Mouse (Mus musculus): ENCODE data around the gene Adprh.
"Not testable (repeated sequence)": the region's sequence is repeated elsewhere in the genome, so short reads cannot be mapped to it uniquely, and the experiment has no call there.

The Adprh gene

DNA sequence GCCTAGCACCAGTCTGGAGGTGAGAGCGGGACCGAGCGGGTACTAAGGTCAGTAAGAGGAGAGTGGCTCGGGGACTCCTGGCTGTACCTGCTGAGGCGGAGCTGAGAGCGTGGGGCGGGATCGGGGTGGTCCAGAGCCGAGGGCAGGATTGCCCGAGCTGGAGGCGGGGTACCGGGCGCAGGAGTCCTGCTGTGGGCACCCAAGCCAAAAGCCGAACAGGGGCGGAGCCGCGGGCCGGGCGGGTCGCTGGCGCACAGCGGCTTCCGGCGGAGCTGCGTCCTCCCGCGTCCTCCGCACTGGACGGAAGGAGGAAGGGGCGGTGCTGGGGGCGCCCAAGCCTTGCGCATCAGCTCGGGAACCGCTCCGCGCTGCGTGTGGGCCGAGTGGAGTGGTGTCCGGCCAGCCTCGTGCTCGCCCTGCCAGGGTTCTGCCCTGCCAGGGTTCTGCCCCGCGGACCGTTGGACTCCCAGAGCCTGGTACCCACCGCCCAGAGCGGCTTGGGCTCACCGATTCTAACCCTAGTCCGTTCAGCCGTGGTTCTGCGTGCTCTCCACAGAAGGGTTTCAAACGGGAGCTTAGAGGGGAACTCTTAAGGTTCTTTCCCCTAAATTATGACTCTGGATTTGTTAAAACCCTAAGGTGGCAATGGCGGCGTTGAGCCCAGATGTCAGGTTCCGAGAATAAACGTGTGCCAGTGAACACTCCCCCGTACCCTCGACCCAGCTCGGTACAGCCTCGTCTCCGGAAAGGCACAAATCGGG is at the start of gene Adprh:
Gene Adprh, minus strand, starts transcription at position 262 of the 761 bp plus-strand sequence.
- peak; percentile 89 for DNase-seq (ENCODE audit: low read depth, low spot score)

GRCm38 (mm10) chr16:38496604-38497140 is 44.2 kb upstream of the Adprh start:
- no peak for DNase-seq (ENCODE audit: low read depth, low spot score)

GRCm38 (mm10) chr16:38493890-38494289 is 41.4 kb upstream of the Adprh start:
- DNase-seq (ENCODE audit: low read depth, low spot score), result no peak

DNA sequence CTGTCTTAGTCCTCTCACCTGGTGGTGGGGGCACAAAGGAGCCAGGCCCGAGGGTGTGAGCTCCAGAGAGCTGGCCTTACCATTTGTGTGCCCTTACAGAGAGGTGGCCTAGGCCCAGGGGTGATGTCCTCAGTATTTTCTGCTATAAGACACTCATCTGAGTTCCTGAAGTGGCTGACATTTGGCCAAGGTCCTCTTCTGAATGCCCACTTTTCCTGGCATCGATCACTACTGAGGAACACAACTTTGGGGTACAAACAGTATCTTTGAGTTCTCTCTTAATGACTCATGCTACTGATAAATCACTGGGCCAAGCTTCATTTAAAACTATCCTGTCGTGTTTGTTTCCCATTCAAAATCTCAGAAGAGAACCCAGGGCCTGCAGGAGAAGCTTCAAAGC is 40.0 kb upstream of the Adprh start:
- DNase-seq (ENCODE audit: low read depth, low spot score), result no peak

DNA sequence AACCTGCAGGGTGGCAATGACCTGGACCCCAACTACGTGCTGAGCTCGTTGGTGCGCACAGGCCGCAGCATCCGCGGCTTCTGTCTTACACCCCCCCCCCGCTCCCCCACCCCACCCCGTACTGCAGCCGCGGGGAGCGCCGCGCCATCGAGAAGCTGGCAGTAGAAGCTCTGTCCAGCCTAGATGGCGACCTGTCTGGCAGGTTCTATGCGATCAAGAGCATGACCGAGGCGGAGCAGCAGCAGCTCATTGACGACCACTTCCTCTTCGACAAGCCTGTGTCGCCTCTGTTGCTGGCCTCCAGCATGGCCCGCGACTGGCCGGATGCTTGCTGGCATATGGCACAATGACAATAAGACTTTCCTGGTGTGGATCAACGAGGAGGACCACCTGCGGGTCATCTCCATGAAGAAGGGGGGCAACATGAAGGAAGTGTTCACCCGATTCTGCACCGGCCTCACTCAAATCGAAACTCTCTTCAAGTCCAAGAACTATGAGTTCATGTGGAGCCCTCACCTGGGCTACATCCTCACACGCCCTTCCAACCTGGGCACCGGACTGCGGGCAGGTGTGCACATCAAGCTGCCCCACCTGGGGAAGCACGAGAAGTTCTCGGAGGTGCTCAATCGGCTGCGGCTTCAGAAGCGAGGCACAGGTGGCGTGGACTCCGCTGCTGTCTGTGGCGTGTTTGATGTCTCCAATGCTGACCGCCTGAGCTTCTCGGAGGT is 31.2 kb upstream of the Adprh start:
- no peak for DNase-seq (ENCODE audit: low read depth, low spot score)

DNA sequence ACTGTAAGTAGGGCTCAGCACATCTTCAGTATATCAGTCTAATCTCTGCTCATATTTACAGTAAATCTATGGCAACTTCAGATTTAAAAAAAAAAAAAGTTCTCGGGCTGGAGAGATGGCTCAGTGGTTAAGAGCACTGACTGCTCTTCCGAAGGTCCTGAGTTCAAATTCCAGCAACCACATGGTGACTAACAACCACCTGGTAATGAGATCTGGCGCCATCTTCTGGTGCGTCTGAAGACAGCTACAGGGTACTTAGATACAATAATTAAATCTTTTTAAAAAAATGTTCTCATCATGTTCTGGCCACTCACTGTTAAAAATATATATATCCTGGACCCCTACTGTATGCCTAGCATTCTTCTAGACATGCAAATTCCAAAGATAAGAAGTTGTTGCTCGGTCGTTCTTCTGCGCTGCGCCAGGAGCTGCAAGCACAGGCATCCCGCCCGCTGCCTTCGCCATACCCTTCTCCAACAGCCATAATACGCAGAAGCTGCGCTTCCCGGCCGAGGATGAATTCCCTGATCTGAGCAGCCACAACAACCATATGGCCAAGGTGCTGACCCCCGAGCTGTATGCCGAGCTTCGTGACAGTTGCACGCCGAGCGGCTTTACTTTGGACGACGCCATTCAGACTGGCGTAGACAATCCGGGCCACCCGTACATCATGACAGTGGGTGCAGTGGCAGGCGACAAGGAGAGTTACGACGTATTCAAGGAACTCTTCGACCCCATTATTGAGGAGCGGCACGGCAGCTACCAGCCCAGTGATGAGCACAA is 30.5 kb upstream of the Adprh start:
- DNase-seq (ENCODE audit: low read depth, low spot score), result peak; percentile 38

- DNase-seq (ENCODE audit: low read depth, low spot score), result no peak
These were observed 28.8 kb upstream of the Adprh start for GRCm38 (mm10) chr16:38481327-38481726.

GRCm38 (mm10) chr16:38478296-38478695 is 25.8 kb upstream of the Adprh start:
- DNase-seq (ENCODE audit: low read depth, low spot score), result no peak

- DNase-seq (ENCODE audit: low read depth, low spot score), result not testable (repeated sequence)
These were observed 24.7 kb upstream of the Adprh start for GRCm38 (mm10) chr16:38477241-38477608.

- DNase-seq (ENCODE audit: low read depth, low spot score), result peak; percentile 28
These were observed 24.1 kb upstream of the Adprh start for GRCm38 (mm10) chr16:38476312-38477240.

- no peak for DNase-seq (ENCODE audit: low read depth, low spot score)
These were observed 23.3 kb upstream of the Adprh start for GRCm38 (mm10) chr16:38475681-38476311.

DNA sequence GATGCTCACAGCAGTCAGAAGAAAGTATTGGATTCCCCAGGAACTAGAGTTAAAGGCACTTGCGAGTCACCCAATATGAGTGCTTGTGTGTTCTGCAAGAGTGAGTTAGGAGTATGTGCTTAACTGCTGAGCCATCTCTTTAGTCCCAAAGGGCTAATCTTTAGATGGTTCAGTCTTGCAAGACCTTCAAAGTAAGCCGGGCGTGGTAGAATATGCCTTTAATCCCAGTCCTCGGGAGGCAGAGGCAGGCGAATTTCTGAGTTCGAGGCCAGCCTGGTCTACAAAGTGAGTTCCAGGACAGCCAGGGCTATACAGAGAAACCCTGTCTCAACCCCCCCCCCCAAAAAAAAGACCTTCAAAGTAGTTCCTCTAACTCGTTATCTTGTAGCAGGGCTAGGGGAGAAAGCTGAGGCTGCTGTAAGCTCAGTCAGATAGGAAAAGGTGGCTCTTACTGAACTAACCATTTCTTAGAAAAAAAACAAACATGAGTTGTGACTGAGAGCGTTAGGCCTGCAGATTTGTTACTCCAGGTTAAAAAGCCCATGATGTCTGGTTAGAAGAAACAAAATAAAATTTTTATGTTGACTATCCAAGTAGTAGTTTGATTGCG is 22.3 kb upstream of the Adprh start:
- DNase-seq (ENCODE audit: low read depth, low spot score), result no peak

- DNase-seq (ENCODE audit: low read depth, low spot score), result no peak
These were observed 21.2 kb upstream of the Adprh start for GRCm38 (mm10) chr16:38473661-38474060.

GRCm38 (mm10) chr16:38472507-38472873 is 20.0 kb upstream of the Adprh start:
- DNase-seq (ENCODE audit: low read depth, low spot score), result no peak

DNA sequence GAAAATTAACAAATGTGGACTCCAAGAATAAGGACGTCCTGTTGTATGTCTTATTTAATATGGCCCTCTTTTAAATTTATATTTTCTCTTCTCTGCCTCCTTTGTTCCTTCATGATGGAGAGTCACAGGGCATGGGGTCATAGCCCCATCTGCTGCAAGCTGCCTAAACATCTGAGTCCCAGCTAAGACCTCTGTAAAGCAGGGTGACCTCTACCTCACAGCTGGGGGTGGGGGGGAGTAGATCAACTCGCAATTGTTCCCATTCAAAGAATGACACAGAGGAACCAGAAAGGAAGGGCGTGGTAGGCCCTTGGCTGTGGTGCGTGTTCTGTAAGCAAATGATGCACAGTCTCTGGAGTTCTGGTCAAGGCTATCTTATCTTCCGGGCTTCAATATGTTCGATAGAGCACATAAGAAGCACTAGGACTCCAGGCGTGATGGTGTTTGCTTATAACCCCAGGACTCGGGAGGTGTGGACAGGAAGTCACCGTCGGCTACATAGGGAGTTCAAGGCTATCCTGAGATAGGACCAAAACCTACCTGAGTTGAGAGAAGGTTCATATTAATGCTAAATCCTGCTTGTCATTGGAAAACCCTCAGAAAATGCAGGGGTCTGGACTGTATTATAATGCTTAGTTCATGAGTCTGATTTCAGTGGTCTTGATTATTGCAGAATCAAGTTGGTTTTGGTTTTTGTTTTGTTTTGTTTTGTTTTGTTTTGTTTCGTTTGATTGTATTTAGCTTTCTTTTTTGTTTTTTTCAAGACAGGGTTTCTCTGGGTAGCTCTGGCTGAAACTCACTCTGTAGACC is 19.4 kb upstream of the Adprh start:
- DNase-seq (ENCODE audit: low read depth, low spot score), result no peak

- DNase-seq (ENCODE audit: low read depth, low spot score), result no peak
These were observed 16.9 kb upstream of the Adprh start for GRCm38 (mm10) chr16:38469437-38469836.

- DNase-seq (ENCODE audit: low read depth, low spot score), result no peak
These were observed 16.2 kb upstream of the Adprh start for GRCm38 (mm10) chr16:38468706-38469018.

DNA sequence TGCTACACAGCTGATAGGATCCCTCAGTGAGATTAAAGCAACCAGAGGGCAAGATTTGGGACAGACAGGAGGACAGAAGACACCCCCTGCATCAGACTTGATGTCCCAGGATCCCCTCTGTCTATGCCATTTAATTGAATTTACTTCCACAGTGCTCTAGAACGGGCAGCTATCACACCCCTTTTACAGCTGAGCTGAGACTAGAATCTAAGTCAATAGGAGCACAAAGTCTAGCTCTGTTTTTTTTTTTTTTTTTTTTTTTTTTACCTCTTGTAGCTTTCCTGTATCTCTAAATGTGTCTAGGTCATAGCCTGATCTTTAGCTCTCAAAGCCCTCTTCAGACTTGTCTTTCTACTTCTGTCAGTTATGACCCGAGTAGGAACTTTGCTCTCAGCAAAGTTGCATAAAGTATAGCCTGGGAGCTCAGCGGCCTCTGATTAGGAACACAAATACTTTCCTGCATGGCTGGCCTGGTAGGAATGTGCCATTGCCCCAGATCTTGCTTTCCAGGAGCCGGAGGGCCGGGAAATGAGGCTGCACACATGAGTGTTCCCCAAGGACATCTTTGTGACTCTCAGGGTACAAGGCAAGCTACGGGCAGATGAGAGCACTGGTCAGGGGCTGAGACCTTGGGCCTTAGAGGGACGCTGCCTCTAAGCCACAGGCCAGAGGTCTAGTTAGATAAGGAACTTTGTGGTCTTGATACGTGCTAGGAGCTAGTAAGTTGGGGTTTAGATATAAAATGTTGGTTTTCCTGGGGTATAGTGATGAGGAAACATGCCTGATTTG is 15.6 kb upstream of the Adprh start:
- DNase-seq (ENCODE audit: low read depth, low spot score), result no peak
